Mouse (Mus musculus) heart, postnatal 36 days (tissue): Measurements from ENCODE around the gene Slc29a1. TPM values are rescaled to one million over a fixed set of nuclear protein-coding genes. Genes with fewer than 3 reads are reported as not detected.
A peak's percentile ranks its signal among the peaks of the same experiment; 100 is the strongest.

ENCODE experiments used
- DNase-seq, 2 experiments: peaks; one replicate each; pipeline ENCODE4 v3.0.0; 2021 to 2022
- intact Hi-C: fragments of 180-260 bp; cut with DNase I; formaldehyde crosslinking; loops from one replicate; pipeline ENCODE4 v1.15.1; 2025
- total RNA-seq, 2 experiments: library from RNA; stranded (reverse); gene quantifications; 2 replicates each; pipeline ENCODE4 v1.2.3; 2021

Slc29a1 gene
- total RNA-seq, 2 experiments from 2014 or later: 66.7 to 73.5 TPM

DNA sequence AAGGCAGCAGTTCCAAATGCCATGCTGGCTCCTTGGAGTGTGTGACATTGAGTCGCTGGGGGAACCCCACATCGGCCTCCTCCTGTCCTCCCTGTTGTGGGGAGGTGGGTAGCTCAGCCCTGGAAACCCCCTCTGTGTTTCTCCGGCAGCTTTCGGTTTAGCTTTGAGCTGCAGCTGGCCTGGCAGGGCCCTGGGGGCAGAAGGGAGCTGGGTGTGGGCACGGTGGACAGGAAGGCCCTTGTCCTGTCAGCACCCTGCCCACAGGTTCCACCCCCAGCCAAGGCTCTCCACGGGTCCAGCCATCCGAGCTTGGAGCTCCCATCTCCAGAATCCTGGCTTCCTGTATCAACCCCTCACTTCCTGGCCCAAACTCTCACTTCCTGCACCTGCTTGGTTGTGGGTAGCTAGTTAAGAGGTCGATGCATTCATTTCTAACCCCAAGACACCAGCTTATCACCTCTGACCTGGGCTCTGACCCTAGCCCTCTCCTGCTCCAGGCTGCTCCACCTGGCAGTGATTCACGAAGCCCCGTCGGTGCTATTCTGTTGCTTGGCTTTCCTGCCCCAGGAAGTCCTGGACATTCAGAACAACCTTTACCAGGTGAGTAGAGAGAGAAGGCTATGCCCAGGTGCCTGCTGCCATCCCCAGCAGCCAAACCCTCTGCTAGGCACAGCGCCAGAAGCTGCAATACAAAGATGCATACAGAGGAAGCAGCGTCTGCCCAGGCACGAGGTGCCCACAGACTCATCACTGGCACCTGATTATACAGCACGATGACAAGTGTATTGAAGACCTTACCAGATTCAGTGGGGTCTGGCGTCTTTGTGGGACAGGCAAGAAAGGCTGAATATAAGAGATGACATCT is 41.2 kb downstream of the Slc29a1 start:
- intact Hi-C loops: no loop called here
- no peak for DNase-seq

DNA sequence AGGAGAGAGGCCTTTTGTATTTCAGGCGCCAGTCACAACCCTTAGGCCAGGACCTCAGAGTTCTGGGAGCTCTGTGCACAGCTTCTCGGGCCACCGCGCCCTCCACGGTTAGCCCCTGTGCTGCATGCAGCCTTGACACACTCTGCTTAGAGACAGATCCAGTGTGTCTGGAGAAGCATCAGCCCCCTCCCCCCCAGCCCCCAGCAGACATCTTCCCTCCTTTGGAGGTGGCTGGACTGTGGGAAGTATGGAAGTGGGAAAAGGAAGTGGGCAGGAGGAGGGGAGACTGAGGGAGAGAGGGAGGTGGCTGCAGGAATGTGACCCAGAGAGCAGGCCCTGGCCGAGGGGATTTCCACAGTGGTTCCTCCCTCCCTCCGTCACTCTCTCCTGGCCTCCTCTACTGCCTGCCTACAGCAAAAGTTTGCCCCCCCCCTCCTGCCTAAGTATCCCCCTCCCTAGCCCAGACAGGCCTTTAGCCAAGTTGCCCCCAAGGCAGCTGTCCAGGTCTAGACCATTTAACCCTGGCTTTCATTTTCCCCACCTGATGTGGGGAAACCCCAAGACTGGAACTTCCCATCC is 42.1 kb downstream of the Slc29a1 start:
- intact Hi-C loops: no loop called here
- no peak for DNase-seq

- intact Hi-C loops: no loop called here
- no peak for DNase-seq
Measured at GRCm38 (mm10) chr17:45556514-45557245, 42.7 kb downstream of the Slc29a1 start.

- intact Hi-C loops: no loop called here
Measured at GRCm38 (mm10) chr17:45556107-45556489, 43.3 kb downstream of the Slc29a1 start.

GRCm38 (mm10) chr17:45555452-45556106 is 43.8 kb downstream of the Slc29a1 start, which contains the start of gene Nfkbie:
Nfkbie (plus strand) TSS chr17:45555703.
- DNase-seq: peak; percentile 93 to 96
- intact Hi-C loops: no loop called here

More at GRCm38 (mm10) chr17:45556107-45556489, 43.3 kb downstream of the Slc29a1 start:
- DNase-seq: no peak

- intact Hi-C loops: no loop called here
- DNase-seq: no peak
Measured at GRCm38 (mm10) chr17:45554420-45554819, 45.0 kb downstream of the Slc29a1 start.

GRCm38 (mm10) chr17:45553065-45553464 is 46.3 kb downstream of the Slc29a1 start:
- no peak for DNase-seq
- intact Hi-C loops: no loop called here

GRCm38 (mm10) chr17:45551816-45552451 is 47.5 kb downstream of the Slc29a1 start:
- intact Hi-C loops: loop anchor here (1.0 kb wide), 2 partner anchors 36 to 74 kb away; no protein-coding TSS in a partner anchor
- DNase-seq: peak; percentile 78 to 85

DNA sequence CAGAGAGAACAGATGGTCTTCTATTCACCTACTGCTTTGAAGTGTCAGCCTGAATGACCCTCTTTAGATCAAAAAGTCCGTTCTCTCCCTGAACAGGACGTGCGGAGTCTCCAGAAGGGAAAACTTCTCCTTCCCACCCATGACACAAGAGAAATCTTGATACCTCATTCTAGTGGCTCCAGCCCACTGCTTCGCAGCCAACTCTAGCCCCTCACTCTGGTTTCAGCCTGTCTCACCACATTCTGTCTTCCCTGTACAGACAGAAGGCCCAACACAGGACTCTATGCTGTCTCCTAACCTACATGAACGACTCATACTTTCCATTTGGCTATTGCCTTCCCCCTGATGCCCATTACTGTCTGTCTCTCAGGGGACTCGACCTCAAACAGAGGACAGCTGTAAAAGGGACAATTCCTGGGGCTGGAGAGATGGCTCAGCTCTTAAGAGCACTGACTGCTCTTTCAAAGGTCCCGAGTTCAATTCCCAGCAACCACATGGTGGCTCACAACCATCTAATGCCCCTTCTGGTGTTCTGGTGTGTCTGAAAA is 48.1 kb downstream of the Slc29a1 start:
- intact Hi-C loops: no loop called here
- no peak for DNase-seq

GRCm38 (mm10) chr17:45550253-45550652 is 49.2 kb downstream of the Slc29a1 start:
- intact Hi-C loops: no loop called here
- no peak for DNase-seq

- DNase-seq: no peak
- intact Hi-C loops: no loop called here
Measured at GRCm38 (mm10) chr17:45549617-45550181, 49.7 kb downstream of the Slc29a1 start, which contains the start of gene Tmem151b. Tmem151b (minus strand) TSS chr17:45549677.

DNA sequence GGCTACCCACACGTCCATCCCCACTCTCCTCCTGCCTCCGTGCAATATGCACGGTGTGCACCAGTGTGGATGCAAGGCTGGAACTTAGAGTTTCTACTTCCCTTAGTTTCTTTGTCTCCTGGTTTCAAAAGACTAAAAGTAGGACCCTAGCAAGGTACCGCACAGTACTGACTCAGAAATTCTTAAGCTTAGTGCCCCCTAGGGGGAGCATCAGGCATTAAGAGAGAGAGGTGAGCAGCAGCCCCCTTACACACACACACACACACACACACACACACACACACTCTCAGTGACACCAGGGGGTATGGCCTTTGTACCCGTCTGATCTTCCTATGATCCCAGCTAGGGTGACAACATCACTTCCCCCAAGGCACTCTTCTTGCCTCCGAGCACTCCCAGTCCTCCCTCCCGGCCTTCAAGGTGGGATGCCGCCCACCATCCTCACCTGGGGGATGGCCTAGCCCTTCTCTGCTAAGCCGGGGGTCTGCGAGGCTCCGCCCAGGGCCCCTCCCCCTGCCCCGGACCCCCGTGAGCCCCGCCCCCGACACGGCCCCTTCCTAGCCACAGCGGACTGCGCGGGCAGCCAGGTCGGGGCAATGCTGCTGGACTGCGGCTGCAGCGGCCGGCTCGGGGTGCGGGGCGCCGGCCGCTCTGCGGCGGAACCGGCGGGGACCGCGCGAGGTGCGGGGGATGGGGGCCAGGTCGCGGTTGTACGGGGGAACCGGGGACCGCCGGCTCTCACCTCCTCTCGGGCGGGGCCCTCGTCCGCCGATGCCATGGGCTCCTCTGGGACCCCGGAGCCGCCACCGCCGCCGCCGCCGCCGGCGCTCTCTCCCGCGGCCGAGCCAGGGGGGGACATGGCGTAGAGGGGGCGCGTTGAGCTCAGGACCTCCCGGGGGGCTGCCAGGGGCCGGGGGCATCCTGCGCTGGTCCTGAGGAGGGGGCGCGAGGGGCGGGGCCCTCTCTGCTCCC is 50.6 kb downstream of the Slc29a1 start:
- no peak for DNase-seq
- intact Hi-C loops: no loop called here

DNA sequence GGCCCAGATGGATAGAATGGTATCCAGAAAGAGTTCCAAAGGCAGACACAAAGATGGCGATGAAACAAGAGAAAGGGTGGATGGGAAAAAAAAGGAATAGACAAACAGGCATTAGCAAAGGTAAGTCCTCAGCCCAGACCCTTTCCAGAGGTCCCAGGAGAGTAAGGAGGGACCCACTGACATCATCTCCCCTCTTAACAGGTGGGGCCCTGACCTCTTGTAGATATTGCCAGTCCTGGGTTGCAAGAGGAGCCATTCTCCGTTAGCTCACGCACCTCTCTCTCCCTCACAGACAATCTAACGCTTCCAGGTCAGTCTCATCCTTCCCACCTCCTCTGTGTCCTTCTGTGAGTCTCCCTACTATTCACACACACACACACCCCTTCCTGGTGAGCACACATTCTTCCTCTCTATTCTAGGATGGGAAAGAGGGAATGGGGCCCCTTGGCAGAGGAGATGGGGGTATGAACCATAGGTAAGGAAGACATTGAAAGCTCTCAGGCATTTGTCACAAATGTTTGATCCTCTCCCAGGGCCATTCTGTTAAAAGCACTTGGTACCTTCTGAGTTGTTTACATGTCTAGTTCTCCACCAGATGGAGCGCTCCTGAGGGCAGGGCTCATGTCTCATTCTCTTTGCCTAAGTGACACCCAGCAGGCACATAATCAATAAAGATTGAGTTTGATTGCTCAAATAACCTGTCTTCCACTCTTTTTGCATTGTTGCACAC is 51.8 kb downstream of the Slc29a1 start:
- intact Hi-C loops: no loop called here
- no peak for DNase-seq

DNA sequence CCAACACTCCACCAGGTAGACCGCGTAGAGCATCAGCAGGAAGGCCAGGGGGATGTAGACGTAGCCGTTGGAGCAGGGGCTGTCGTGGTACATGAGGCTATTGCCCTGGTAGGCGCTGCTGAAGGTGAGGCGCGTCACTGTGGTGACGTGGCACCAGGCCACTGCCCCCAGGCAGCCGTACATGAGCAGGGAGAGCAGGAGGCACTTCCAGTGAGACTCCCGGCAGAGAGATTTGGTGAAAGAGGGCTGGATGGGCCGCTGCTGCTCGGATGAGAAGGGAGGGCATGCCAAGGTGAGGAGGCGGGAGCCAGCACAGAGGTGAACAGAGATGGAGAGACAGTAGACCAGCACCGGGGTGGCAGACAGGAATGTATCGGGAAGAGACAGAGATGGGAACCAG is 52.5 kb downstream of the Slc29a1 start:
- DNase-seq: no peak
- intact Hi-C loops: no loop called here

DNA sequence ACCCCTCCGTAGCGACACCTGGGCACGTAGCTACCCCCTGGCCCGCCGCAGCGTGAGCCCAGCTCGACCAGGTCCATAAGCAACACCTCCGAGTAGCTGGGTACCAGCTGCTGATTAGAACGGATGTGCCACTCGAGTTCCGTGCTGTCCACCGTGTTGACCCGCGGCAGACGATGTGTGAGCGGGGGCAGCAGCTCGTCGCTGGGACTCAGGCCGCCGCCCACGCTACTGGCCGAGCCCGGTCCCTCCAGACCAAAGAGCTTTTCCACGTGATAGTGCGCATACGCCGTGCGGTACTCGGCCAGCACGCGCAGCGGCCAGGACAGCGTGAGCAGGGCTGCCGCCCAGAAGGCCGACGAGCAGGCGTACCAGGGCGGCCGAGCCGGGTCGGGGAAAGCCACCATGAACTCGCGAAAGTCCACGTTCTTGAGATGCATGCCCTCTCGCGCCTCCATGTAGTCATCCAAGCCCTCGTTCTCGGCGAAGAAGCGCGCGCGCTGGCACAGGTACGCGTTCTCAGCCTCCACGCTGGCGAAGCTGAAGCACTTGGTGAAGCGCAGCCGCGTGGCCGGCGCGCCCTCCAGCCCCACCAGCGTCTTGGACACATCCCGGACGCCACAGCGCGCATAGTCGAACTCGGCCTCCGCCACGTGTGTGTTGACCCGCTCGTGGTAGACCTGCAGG is 54.0 kb downstream of the Slc29a1 start:
- intact Hi-C loops: no loop called here
- DNase-seq: no peak

GRCm38 (mm10) chr17:45544873-45545277 is 54.5 kb downstream of the Slc29a1 start:
- intact Hi-C loops: no loop called here
- no peak for DNase-seq
